Mouse (Mus musculus): ENCODE measurements around the gene Adamtsl1.

Gene Adamtsl1

DNA sequence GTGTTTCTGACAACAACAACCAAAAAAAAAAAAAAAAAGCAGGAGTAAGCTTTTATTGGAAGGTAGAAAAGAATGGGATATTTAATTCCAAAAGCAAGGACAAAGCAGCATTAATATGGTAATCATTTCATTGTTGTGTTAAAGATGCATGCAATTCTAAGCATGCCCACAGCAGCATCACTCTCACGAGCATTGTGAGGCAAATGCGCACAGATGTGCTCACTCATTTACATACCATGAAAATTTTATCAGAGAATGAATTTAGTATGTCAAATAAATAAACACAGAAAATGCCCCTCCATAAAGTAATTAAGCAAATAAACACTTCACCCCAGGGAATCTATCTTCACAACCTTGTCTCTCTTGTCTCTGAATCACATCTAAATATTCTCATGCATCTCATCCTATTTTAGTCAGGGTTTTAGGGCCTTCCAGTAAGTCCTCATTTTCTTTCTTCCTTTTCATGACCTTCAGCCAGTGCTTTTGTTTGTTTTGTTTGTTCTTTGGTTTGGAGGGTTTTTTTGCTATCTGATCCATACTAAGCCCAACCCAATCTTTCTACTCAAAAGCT, 728.0 kb downstream of the Adamtsl1 start:
- DNase-seq, result no peak

- DNase-seq, result no peak
Measured at GRCm38 (mm10) chr4:86270085-86270484, 756.1 kb downstream of the Adamtsl1 start.

DNA sequence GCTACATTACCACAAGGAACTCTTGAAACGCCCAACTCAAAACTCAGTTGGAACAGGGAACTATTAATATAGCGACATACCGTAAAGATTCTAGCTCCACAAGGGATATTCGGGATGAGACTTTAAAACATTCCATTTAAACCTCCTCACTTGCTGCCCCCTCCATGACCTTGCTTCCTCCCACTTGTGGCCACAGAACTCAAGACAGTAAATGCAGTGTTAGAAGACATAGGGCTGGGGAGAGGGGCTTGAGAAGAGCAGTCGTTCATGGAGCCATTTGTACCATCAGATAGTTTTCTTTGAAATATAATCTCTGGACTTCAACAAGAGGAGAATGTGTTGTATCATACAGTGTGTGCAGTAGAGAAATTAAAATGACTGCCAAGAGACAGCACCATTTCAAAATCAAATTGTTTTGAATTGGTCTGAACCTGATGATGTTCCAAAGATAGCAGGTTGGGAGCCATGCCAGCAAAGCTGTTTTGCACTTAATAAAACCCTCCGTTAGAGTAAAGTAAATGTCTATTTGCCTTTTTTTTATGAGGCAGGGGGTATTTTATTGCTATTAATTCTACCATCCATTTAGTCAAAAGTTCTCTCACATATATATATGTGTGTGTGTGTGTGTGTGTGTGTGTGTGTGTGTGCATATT, 759.9 kb downstream of the Adamtsl1 start:
- DNase-seq, result no peak

GRCm38 (mm10) chr4:86274663-86275062, 760.7 kb downstream of the Adamtsl1 start:
- DNase-seq, result no peak

GRCm38 (mm10) chr4:86276021-86276813, 762.2 kb downstream of the Adamtsl1 start:
- no peak for DNase-seq

DNA sequence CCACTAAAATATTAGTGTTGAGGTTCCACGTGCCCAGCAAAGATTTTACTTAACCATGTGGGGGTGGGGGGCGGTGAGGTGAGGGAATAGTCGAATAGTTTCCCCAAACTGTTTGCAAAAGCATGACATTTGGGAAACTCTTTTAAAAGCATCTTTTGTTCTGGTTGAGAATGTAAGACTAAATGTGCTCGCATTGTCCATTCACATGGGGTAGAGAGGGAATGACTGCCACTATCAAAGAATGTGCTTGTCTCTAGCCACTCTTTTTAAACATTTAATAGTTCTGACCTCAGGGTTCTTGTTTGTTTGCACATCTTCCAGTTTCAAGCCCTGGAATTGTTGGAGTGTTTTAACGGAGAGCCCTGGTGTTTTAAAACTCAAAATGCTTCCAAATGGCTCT, 764.6 kb downstream of the Adamtsl1 start:
- DNase-seq, result no peak

- no peak for DNase-seq
Measured at GRCm38 (mm10) chr4:86286572-86286971, 772.6 kb downstream of the Adamtsl1 start.

GRCm38 (mm10) chr4:86288264-86288663, 774.3 kb downstream of the Adamtsl1 start:
- DNase-seq, result no peak

GRCm38 (mm10) chr4:86289511-86290273, 775.7 kb downstream of the Adamtsl1 start:
- peak; percentile 15 to 18 for DNase-seq

- DNase-seq, result no peak
Measured at GRCm38 (mm10) chr4:86294828-86295251, 780.9 kb downstream of the Adamtsl1 start.

DNA sequence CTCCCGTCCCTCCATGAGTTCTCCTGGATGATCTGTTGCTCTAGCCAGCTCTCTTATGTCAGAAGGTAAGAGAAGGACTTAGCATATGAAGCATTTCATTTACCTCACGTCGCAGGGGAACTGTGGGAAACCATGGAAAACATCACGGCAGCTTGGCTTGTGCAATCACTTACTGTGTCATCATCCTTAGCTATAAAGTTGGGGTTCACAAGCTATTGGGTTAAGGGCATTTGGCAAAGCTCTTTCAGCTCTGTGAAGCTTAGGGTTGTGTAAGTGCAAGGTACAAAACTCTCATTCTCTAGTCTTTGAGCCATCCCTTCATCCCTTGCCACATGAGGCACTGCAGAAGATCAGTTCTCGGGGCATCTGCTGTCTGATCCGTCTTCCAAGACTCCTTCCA, 787.5 kb downstream of the Adamtsl1 start:
- no peak for DNase-seq

DNA sequence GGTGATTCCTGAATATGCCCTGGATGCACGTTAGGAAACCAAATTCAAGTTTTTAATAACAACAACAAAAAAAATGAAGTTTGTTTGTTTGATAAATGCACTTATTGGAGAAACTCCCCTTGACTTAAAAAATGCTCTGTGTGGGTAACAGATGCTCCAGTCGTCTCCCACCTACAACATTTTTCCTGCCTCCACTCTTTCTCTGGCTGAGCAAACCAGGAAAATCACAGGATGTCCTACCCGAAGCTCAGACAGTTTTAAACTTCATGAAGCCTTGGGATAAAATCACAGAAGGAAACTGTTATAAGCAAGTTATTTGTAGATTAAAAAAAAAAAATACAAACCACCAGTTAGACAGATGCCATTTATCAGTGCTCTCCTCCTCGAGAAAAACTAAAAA, 788.1 kb downstream of the Adamtsl1 start:
- no peak for DNase-seq

DNA sequence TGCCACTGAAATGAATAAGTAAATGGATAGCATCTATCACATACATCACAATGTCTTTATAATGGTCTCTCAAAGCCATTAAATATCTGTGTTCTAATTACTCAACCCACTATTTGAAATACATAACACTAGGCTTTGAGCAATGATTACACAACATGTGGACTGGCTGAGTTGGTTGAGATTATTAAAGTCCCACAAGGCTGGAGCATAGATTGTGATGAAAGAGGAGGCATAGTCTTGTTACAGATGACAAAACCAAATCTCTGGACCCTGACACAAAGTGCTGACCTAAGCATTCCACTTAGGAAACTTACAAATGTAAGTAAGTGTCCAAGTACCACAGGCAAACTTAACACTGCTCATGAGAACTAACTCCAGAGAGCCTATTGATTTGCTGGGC, 792.8 kb downstream of the Adamtsl1 start:
- no peak for DNase-seq

GRCm38 (mm10) chr4:86309178-86309577, 795.2 kb downstream of the Adamtsl1 start:
- peak; percentile 37 to 58 for DNase-seq

DNA sequence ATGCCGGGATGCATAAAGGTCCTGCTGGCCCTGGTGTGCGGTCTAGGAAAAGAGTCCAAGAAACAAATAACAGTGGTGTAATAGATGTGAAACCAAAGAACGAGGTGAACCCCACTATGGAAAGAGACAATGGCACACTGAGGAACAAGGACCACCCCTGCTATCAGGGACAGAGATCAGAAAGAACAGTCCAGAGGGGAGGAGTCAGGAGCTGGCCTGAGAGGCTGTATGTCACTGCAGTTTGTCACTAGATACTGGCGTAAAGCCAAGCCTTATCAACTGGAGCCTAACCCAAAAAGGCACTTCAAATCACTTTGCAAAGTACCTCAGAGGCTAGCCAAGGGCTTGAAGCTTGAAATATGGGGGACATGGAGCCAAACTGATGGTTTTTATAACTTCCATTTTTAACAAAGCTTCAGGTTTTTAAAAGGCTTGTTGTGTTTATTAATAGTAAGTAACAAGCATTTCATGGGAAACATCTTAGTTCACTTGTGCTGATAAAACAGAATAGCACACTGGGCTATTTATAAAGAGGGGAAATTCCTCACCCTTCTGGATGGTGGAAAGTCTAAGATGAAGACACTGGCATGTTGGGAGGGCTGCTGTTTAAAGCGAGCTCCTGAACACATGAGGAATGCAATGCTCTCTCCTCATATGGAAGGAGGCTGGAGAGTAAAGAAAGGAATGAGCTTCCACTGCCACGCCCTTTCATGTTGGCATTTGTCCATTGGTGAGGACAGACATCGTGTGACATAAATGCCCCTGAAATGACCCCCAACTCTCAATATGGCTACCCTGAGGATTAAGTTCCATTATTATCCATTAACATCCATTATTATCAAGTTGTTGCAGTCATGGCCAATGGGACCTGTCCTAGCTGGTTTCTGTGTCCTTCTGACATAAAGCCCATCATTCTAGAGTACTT, 797.1 kb downstream of the Adamtsl1 start:
- DNase-seq, result no peak

- no peak for DNase-seq
Measured at GRCm38 (mm10) chr4:86312366-86312765, 798.4 kb downstream of the Adamtsl1 start.

GRCm38 (mm10) chr4:86314442-86314841, 800.5 kb downstream of the Adamtsl1 start:
- DNase-seq, result peak in 1 of 2 experiments; percentile 10

DNA sequence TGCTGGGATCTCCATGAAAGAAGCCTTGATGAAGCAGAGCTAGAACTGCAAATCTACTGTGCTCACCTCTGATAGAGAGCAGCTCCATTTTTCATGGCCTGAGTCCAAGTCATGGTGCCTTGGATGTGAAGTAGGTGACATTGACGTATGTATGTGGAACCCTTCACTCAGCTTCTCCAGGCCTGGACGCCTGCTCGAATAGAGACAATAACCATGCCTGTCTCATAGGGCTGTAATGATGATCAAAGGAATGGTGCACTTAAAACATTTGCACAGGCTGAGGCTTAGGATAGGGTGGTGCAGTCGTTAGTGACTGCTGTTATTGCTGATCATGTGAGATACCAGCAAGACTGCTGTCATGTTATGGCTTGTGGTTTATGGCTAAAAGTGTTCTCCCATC, 801.1 kb downstream of the Adamtsl1 start:
- no peak for DNase-seq

- DNase-seq, result no peak
Measured at GRCm38 (mm10) chr4:86317916-86318542, 804.1 kb downstream of the Adamtsl1 start.

DNA sequence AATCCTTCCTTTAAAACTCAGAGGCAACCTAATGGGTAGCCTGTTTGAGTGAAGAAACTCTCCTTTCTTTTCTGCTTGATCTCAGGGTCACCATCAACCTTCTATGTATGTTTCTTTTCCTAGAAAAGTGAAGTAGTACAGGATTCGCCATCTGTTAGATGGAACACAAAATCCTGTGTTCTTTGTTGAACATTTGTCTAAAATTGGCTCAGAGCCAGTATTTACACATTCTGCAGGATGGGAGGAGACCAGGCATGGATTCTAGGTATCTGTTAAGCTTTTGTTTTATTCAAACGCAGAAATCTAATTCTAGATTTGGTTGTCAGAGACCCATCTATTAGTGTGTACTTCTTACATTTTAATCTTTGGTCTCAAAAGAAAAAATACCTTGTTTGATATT, 811.4 kb downstream of the Adamtsl1 start:
- DNase-seq, result no peak

DNA sequence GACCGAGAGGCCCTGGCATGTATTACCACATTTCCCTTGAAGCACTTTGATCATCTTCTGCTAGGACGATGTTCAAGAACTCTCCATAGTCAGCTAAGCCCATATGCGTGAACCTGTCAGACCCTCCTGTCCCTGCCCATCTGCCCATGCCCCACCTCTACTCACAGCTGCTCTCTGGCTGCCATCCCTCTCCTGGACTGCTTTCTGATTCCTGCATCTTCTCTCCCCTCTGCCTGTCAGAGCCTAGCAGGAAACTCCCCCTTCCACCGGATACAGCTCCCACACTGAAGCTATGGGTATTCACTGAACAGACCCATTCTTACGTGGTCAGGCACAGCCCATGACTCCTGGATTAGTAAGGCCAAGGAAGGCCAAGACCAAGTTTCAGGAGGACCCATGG, 812.0 kb downstream of the Adamtsl1 start:
- DNase-seq, result no peak

DNA sequence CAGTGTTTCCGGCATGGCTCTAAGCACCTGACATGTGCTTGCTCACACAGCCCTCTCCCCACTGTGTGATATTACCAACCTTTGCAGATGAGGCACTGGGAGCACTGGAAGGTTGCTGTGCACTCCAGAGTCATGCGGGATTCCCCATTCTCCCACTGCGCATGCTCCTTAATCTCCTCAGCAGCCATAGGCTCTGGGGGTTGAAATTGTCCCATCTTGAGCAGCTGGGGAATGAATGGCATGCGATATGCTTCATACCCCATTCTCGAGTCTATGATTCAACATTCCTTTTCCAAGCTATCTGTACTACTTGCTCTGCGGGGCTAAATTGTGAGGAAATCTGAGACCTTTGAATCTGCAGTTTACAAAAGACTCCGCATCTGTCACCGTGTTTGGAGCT, 812.7 kb downstream of the Adamtsl1 start:
- DNase-seq, result no peak
